Mouse (Mus musculus): ENCODE results near the gene Mylpf.

- peak; percentile 94 for TF ChIP-seq CTCF (conservative IDR thresholded peaks at IDR 0.05; ENCODE audit: insufficient read depth, insufficient read length, low read depth, low read length)
- no peak for TF ChIP-seq POLR2A (IDR thresholded peaks at IDR 0.05; ENCODE audit: low read depth, low read length)
These were observed 51.8 kb downstream of the Mylpf start, which contains the start of gene Dctpp1 for GRCm38 (mm10) chr7:127260309-127261111.
